Mouse (Mus musculus) testis, adult 2 months (tissue): ENCODE measurements around the gene Plce1. TPM values are rescaled to one million over a fixed set of nuclear protein-coding genes. Genes with fewer than 3 reads are reported as not detected.

Experiments
- H3K27ac ChIP-seq: fragments of 200-500 bp; 2 replicates; pipeline ENCODE4 v1.5.1; 2012; ENCODE audit warnings: low read depth, low read length; ENCODE audit not compliant: control insufficient read depth, insufficient read depth
- H3K27me3 ChIP-seq: fragments of 200-500 bp; 2 replicates; pipeline ENCODE4 v1.6.1; 2012; ENCODE audit warnings: mild to moderate bottlenecking, low read length, moderate library complexity; ENCODE audit not compliant: control insufficient read depth, insufficient read depth
- H3K36me3 ChIP-seq: fragments of 200-500 bp; 2 replicates; pipeline ENCODE4 v1.6.1; 2012; ENCODE audit warnings: mild to moderate bottlenecking, low read length; ENCODE audit not compliant: control insufficient read depth, insufficient read depth
- H3K4me1 ChIP-seq: fragments of 200-500 bp; 2 replicates; pipeline ENCODE4 v1.6.1; 2012; ENCODE audit warnings: low read length; ENCODE audit not compliant: control insufficient read depth, insufficient read depth
- H3K4me3 ChIP-seq: fragments of 200-500 bp; 2 replicates; pipeline ENCODE4 v1.5.1; 2012; ENCODE audit warnings: low read depth, mild to moderate bottlenecking, low read length, moderate library complexity, mixed read lengths; ENCODE audit not compliant: control insufficient read depth
- CTCF ChIP-seq: fragments of 200-500 bp; IDR thresholded peaks from 2 replicates; pipeline ENCODE4 v1.5.1; 2012; ENCODE audit warnings: low read depth, mild to moderate bottlenecking, inconsistent platforms, low read length, moderate library complexity; ENCODE audit not compliant: control insufficient read depth, insufficient read depth, insufficient replicate concordance
- POLR2A ChIP-seq: fragments of 200-500 bp; IDR thresholded peaks from 2 replicates; pipeline ENCODE4 v1.6.1; 2012; ENCODE audit warnings: low read depth, mild to moderate bottlenecking, inconsistent platforms, low read length, moderate library complexity; ENCODE audit not compliant: control insufficient read depth
- polyA plus RNA-seq: library from polyadenylated mRNA; depleted of rRNA; stranded (reverse); fragments of >200 nt; gene quantifications from 2 replicates; pipeline ENCODE4 v1.2.3, GENCODE M21; 2012

Gene Plce1
- polyA plus RNA-seq, 1 experiment, result 2.4 TPM

DNA sequence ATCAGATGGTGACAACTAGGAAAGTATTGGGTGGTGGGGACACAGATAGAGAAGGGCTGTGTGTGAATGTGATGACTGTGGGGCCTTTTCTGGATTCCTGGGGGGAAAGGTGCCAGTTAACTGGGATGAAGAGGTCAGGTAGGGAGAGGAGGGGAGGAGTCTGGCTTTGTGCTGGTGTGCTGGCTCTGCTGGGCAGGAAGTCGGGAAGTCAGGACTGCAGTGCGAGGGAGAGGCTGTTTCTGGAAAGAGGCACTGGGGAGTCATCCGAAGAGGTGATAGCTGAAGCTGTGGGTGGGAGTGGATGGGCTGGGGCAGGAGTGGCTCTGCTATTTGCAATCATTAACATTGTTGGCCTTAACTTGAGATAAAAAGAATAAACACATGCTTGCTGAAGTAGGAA is 23.7 kb downstream of the Plce1 start:
- no peak overlapping the region for H3K27ac ChIP-seq

DNA sequence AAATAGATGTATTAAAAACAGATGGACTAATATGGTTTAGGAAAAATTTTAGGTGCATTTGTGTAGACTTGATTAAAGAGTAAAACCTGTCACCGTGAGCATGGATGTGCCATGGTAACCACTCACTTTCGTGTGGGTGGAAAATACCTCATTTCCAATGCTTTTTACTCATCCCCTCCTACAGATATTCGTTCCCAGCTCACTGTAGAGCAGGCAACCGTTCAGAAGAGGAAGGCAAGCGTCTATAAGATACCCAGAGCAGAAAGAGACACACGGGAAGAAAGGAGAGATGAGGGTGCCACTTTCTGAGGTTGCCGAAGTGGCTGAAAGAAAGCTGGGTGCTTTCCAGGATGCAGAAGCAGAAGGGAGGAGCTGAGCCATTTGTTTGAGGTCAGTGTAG is 25.2 kb downstream of the Plce1 start:
- Histone ChIP-seq H3K4me1 (no peaks in the 10 kb centered on the region), H3K27ac (no peak overlapping the region), H3K27me3 (no peaks in the 10 kb centered on the region), H3K4me3 (no peak overlapping the region), H3K36me3 (no peaks in the 10 kb centered on the region)
- TF ChIP-seq POLR2A, result no peak
- TF ChIP-seq CTCF, result no peak

More for the DNA sequence above, 23.7 kb downstream of the Plce1 start:
- Histone ChIP-seq H3K4me3 (no peak overlapping the region), H3K36me3 (no peaks in the 10 kb centered on the region), H3K27me3 (no peaks in the 10 kb centered on the region), H3K4me1 (no peaks in the 10 kb centered on the region)
- no peak for TF ChIP-seq CTCF
- no peak for TF ChIP-seq POLR2A

DNA sequence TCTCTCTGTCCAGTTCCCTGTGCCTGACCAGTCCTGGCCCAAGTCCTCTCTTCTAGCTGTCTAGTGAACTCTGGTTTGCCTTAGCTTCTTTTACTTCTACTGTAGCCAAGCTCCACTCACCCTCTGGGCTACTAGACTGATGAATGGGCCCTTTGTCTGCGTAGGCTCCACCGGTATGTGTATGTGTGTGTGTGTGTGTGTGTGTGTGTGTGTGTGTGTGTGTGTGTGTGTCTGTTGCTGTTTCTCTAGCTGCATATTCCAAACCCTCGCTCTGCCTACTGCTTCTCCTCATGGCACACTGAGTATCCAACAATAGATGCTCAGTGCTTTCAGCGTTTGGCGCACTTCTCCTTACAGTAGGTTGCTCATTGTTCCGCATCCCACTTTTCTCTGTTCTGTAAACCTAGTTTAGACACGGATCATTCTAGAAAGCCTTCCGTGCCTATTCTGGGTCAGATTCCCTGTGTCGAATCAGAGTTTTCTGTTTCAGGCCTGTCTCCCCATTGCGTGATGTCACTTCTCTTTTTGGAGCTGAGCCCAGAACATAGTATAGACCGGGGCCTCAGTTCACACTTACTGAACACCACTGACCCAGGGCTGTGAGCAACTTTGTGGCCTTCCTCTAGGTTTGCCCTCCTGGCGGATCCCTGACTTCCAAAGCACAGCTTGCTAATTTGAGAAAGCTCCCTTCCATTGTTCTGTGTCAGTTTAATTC is 26.5 kb downstream of the Plce1 start:
- Histone ChIP-seq H3K36me3 (no peaks in the 10 kb centered on the region), H3K4me1 (no peaks in the 10 kb centered on the region), H3K4me3 (no peak overlapping the region), H3K27me3 (no peaks in the 10 kb centered on the region), H3K27ac (no peak overlapping the region)
- TF ChIP-seq CTCF (no peak), POLR2A (no peak)

DNA sequence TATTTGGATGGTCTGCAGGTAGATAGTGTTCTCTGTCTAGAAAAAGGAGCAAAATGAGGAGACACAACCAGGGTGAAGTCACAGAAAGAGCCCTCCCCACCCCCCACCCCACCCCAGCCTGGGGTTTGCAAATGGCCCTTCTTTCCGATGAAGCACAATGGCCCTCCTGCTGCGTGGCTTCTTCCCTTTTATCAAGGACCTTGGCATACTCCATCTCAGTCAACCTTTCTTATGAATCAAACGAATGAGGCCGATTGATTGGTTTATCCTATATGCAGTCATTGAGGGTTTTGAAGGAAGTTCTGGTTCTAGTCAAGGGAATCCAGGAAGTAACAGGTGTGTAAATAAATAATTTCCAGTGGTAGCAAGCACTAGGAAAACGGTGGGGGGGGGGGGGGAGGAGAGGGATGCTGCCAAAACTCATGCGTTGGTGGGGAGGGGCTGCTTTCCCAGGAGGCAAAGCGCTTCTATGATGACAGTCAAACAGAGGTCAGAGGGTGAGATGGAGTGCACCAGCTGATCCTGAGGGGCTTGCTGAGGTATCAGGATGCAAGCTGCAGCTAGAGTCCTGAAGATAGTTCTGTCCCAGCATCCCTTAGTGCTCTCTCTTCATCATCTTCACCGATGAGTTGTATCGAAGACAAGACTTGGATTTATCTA is 27.2 kb downstream of the Plce1 start:
- H3K36me3 ChIP-seq, result no peaks in the 10 kb centered on the region
- H3K4me3 ChIP-seq, result no peak overlapping the region
- no peak overlapping the region for H3K27ac ChIP-seq

DNA sequence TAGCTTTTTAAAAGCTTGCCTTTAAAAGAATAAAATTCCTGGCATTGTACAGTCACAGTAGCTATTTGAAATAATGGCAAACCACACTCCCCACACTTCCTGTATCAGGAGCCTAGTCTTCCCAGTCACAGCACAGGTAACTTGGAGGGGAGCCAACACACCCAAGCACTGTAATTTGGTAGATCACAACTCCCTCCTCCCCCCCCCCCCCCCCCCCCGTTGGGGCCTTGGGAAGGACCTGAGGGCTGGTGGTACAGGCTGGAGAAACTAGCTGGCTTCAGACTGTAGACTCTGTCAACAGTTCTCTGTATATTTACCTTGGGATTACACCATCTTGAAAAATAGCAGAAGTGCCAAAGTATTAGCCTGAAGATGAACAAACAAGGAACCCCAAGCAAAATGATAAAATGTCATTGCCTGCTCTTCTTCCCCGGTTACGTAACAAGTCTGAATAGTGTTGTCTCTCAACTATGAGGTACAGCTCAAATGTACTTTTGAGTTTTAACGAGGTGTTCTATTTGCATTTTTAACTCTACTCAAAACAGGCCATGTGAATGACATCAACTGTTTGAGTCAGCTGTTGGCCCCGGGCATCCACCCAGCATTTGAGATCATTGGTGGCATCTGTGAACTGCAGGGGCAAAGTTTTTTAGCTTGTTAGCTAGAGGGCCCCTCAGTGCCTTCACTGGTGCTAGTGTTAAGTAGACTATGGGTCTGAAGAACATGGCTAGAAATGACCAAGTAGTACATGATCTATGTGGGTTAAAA is 33.7 kb downstream of the Plce1 start:
- no peak overlapping the region for H3K27ac ChIP-seq
- TF ChIP-seq POLR2A (no peak), CTCF (no peak)

More for the DNA sequence above, 27.2 kb downstream of the Plce1 start:
- no peak for TF ChIP-seq CTCF
- TF ChIP-seq POLR2A, result no peak
- Histone ChIP-seq H3K27me3 (no peaks in the 10 kb centered on the region), H3K4me1 (no peaks in the 10 kb centered on the region)

DNA sequence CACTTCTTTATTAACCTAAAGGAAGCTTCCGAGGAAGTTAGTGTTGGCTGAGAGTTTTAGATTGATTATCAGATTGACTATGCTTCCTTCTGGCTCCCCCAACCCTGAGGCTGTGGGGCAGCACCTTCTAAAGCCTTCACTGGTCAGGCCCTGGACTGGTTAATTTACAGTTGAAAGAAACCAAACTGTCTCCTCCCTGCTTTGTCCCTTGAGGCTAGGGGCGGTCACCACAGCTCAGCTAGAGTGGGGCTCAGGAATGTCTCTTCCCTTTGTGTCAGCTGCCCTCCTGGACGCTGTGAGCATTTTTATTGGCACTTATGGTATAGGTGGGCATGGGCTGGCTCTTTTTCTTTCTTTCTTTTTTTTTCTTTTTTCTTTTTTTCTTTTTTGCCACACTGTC is 45.9 kb downstream of the Plce1 start:
- Histone ChIP-seq H3K36me3 (no peaks in the 10 kb centered on the region), H3K4me3 (no peak overlapping the region), H3K4me1 (no peaks in the 10 kb centered on the region; the same call in 1 of the 2 replicates), H3K27ac (no peak overlapping the region), H3K27me3 (no peaks in the 10 kb centered on the region)
- TF ChIP-seq CTCF (no peak), POLR2A (no peak)

More for the DNA sequence above, 33.7 kb downstream of the Plce1 start:
- H3K4me1 ChIP-seq, result no peaks in the 10 kb centered on the region
- no peaks in the 10 kb centered on the region for H3K36me3 ChIP-seq
- H3K4me3 ChIP-seq, result no peak overlapping the region
- no peaks in the 10 kb centered on the region for H3K27me3 ChIP-seq

DNA sequence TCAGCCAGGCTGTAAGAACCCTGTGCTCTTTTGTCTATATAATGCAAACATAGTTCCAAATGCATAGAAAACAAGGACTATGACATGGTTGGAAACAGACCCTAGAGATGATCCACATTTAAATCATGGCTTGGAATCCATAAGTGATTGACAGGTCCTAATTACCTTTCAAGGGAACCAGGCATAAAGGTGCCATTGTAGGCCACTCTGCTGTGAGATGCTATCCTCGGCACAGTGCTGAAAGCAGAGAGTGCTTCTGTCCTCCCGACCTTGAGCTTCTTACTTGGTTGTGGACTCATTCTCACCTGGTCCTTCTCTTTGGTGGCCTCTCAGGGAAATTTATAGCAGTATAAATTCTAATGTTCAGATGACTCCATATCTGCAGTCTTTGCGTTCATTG is 46.6 kb downstream of the Plce1 start:
- Histone ChIP-seq H3K27ac (no peak overlapping the region), H3K4me3 (no peak overlapping the region), H3K4me1 (no peaks in the 10 kb centered on the region; the same call in 1 of the 2 replicates), H3K36me3 (no peaks in the 10 kb centered on the region), H3K27me3 (no peaks in the 10 kb centered on the region)
- TF ChIP-seq POLR2A, result no peak
- no peak for TF ChIP-seq CTCF
